Mouse (Mus musculus) c-Kit-positive CD71-negative TER-119-negative erythroid progenitor cells, embryonic 14.5 days (primary cell): ENCODE results near the gene Map1b.

Experiments
- DNase-seq: peaks from one replicate; pipeline ENCODE4 v3.0.0-alpha.2; 2013; ENCODE audit warnings: low read depth

Gene Map1b

GRCm38 (mm10) chr13:99489175-99489574, 27.2 kb downstream of the Map1b start:
- DNase-seq = no peak

- DNase-seq = no peak
Measured at GRCm38 (mm10) chr13:99485861-99486260, 30.5 kb downstream of the Map1b start.

- no peak for DNase-seq
Measured at GRCm38 (mm10) chr13:99485331-99485733, 31.0 kb downstream of the Map1b start.

- DNase-seq = no peak
Measured at GRCm38 (mm10) chr13:99484905-99485304, 31.4 kb downstream of the Map1b start.

GRCm38 (mm10) chr13:99483433-99483832, 32.9 kb downstream of the Map1b start:
- DNase-seq = no peak

GRCm38 (mm10) chr13:99475488-99475887, 40.9 kb downstream of the Map1b start:
- peak; percentile 19 for DNase-seq

- DNase-seq = no peak
Measured at GRCm38 (mm10) chr13:99475033-99475432, 41.3 kb downstream of the Map1b start.

GRCm38 (mm10) chr13:99474108-99474507, 42.2 kb downstream of the Map1b start:
- DNase-seq = no peak

- DNase-seq = no peak
Measured at GRCm38 (mm10) chr13:99472028-99472427, 44.3 kb downstream of the Map1b start.

- no peak for DNase-seq
Measured at GRCm38 (mm10) chr13:99470084-99470483, 46.3 kb downstream of the Map1b start.

GRCm38 (mm10) chr13:99468267-99468666, 48.1 kb downstream of the Map1b start:
- no peak for DNase-seq

GRCm38 (mm10) chr13:99466811-99467315, 49.5 kb downstream of the Map1b start:
- no peak for DNase-seq

GRCm38 (mm10) chr13:99466064-99466463, 50.3 kb downstream of the Map1b start:
- DNase-seq = no peak

GRCm38 (mm10) chr13:99464551-99464950, 51.8 kb downstream of the Map1b start:
- no peak for DNase-seq

- no peak for DNase-seq
Measured at GRCm38 (mm10) chr13:99461886-99462285, 54.5 kb downstream of the Map1b start.

GRCm38 (mm10) chr13:99459612-99460011, 56.7 kb downstream of the Map1b start:
- no peak for DNase-seq

GRCm38 (mm10) chr13:99458658-99459386, 57.5 kb downstream of the Map1b start:
- DNase-seq = no peak

- no peak for DNase-seq
Measured at GRCm38 (mm10) chr13:99454977-99455376, 61.4 kb downstream of the Map1b start.

- no peak for DNase-seq
Measured at GRCm38 (mm10) chr13:99452444-99452843, 63.9 kb downstream of the Map1b start.

GRCm38 (mm10) chr13:99451276-99451675, 65.1 kb downstream of the Map1b start:
- no peak for DNase-seq

GRCm38 (mm10) chr13:99450766-99451165, 65.6 kb downstream of the Map1b start:
- no peak for DNase-seq

GRCm38 (mm10) chr13:99449547-99449946, 66.8 kb downstream of the Map1b start:
- no peak for DNase-seq

GRCm38 (mm10) chr13:99448278-99448677, 68.1 kb downstream of the Map1b start:
- no peak for DNase-seq
